Mouse (Mus musculus): ENCODE measurements at regions not wholly inside any gene's neighbourhood (a gene's known extent, or its start where the extent isn't known, plus 50 kb on each side); places are given as distances from the start of the nearest gene placed in this dataset.

DNA sequence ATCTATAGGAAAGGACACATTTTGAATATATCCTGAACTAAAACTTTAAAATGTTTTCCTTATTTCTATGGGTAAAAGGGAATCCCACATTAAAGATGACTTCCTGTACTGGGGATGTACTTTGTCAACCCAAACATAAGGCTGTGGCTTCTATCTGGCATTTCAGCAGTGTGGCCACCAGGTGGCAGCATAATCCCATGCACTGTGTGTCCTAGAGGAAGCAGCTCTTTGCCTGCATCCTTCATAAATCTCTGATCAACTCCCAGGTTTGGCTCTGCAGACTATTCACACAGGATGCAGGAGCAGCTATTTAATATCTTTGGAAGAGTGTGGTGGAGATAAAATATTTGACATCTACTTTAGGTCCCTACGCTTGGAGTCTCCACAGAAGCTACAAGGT, 59.1 kb downstream of the Bmp15 start:
- DNase-seq, result peak; percentile 9 to 32

DNA sequence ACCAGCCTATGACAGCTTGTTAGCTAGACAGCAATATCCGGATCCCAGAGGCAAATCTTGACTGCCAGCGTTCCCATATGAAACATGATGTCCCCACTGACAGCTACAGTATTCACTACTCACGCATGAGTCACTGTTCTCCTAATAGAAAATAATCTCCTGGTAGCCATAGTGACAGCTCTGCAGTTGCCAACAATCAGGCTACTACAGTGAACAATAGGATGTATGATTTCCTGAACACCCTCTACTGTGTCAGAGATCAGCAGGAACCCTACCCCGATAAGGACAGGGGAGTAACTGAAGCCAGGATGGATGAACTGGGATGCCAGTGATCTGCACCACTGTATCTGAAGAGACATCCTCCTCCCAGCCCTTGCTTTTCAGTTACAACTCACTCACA, 62.0 kb downstream of the Bmp15 start:
- no peak for DNase-seq

DNA sequence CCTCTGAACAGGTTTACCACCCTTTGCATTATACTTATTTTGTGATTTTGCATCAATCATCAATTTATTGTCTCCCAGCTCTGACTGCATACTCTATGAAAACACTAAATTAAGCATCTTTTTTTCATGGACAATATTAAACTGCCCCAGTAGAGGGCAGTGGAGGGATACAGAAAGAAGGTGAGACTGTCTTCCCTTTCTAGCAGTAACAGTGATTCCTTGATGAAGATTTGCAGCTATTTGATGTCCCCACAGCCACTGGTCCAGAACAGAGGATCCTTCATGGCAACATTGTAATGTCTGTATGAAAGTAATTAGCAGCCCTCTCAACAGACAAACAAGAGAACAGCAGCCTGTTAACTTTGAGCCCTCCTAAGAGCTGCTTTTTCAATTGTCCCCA, 66.5 kb downstream of the Bmp15 start:
- DNase-seq, result no peak

DNA sequence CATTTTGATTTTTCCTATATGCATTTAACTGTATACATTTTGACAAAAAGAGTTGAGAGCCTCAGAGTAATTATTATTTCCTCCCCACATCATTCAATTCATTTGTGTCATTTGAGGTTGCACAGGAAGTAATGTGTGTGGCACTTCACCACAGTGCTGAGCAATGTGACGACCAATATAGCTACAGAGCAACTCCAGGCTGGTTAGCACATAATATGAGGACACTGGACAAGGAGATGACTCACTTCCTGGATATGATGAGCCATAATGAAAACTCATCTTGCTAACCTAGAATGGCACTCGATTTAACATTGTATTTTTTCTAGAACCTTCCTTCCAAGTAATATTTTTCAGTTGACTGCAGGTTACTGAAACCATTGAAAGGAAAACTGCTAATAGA, 67.6 kb downstream of the Bmp15 start:
- DNase-seq, result no peak
